Mouse (Mus musculus) liver, adult (tissue): ENCODE data around the gene Add1.

Experiments
- GATA4 ChIP-seq: IDR thresholded peaks from 2 replicates; pipeline ENCODE4 v1.6.1; 2014; ENCODE audit warnings: mild to moderate bottlenecking, low read length; ENCODE audit not compliant: insufficient replicate concordance

Add1 gene

DNA sequence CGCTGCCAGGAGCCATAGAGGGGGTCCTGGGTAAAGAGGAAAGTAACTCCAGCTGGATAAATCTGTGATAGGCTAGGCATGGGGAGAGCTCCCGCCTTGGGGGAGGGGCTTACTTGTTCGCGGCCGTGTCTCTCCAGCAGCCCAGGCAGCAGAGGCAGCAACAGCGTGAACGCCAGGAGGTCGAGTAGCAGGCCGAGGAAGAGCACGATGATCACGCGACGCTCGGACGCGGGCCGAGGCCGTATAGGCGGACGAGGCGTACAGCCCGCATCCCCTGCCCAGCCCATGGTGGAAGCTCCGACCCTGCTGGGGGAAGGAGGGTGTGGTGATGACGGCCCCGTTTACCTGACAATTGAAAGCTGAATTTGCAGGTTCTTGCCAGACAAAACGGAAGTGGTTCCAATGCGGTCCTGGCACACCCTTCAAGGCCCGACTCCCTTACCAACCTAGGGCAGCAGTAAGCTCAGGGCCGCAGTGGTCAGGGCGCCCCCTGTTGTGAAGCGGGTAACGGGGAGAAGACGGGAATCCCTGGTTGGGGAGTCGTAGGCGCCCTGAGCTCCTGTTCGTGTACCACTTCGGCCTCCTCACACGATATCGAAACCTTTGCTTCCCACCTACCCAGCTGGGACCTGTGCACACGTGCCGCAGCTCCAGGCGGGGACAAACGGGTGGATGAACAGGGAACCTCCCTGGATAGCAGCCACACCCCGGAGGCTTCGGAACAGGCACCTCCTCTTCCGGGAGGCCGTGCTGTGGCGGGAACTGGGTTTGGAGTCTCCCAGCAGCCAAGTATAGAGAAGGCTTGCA lies 63.2 kb downstream of the Add1 start, which contains the start of gene Mfsd10:
Mfsd10 (minus strand) TSS at position 732 of the 807 bp plus-strand sequence.
- TF ChIP-seq GATA4, result no peak

DNA sequence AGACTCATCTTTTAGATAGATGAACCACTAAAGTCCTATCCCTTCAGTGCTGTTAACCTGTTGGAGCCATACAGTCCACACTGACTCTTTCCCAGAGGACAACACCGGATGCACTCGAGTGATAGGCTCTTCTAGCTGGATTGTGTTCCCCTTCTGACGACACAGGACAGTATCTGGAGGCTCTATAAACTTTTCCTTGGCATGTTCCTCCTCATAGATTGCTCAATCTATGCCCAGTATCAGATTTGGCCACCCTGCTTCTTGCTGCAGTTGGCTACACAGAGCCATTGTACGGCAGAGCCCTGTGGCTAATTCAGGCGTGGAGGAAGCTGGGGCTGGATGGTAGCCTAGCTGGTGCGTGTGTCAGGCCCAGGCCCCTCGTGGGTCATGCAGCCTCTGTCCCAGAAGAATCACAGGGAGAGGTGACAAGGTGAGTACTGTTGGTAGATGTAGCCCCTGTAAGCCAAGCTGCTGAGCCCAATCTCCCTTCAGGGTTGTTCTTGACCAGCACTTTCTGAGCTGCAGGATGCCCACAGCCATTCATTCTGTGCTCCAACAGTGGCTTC lies 64.2 kb downstream of the Add1 start:
- 0 out of 2 replicates have a peak, but pooled peaks have one; percentile 16 for TF ChIP-seq GATA4

DNA sequence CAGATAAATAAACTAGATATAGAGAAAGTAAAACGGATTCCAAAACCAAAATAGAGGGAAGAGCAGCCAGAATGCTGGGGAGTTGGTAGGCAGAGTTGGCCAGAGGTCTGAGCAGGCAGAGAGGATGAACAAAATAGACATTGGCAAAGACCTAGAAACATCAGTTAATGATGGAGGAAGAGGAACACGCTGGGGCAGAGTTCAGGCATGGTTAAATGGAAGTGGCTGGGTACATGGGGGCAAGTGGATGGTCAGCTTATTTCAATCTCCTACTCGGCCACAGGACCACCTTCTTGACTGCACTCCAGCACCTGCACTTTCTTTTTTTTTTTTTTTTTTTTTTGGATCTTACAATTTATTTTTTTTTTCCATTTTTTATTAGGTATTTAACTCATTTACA lies 68.5 kb downstream of the Add1 start:
- no peak for TF ChIP-seq GATA4

DNA sequence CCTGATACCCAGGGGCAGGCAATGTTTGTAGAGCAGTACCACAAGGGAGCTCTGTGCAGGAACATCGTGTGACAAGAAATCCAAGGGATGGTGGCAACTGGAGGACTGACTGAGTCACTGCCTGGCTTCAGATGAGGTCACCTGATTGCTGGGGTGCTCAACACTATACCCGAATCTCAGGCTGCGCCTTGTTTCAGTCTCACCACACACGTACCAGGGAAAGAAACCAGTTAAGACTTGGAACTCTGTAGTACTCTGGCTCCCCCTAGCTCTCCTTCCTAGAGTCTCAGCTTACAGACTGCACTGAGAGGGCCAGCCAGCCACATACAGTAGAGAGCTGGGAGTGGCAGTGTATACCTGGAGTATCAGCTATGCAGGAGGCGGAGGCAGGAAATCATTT lies 69.5 kb downstream of the Add1 start:
- no peak for TF ChIP-seq GATA4

DNA sequence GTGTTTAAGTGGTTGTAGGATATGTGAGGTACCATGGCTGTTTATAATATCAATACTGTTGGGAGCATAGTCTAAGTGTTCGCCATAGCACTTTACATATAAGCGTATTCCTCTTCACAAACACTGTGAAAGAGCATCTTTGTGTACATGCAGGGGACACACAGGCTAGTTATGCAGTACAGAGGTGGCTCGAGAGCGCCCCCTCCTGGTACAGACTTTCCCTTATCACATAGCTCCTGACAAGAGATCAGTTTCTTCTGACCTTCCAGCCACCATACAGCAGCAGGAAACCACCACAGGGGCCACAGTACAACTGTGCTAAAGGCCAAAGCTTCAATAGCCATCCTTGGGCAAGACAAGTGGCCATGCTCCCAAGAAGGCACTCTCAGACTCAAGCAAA lies 74.1 kb downstream of the Add1 start:
- TF ChIP-seq GATA4, result peak; percentile 27; the same call in 1 of the 2 replicates

DNA sequence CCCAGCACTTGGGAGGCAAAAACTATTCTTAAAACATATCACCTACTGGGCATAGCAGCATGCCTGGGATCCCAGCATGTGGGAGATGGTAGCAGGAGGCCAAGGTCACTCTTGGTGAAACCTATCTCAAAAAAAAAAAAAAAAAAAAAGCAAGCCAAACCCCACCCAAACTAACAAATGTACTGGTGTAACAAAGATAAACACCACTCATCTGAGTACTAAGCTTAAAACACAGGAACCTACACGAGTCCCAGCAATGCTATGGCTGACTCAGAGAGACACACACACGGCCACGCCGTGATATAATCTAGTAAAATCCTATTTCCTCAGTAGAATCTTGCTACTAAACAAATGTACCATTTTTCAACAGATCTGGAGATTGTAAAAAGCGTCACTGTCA lies 79.5 kb downstream of the Add1 start:
- TF ChIP-seq GATA4, result no peak

DNA sequence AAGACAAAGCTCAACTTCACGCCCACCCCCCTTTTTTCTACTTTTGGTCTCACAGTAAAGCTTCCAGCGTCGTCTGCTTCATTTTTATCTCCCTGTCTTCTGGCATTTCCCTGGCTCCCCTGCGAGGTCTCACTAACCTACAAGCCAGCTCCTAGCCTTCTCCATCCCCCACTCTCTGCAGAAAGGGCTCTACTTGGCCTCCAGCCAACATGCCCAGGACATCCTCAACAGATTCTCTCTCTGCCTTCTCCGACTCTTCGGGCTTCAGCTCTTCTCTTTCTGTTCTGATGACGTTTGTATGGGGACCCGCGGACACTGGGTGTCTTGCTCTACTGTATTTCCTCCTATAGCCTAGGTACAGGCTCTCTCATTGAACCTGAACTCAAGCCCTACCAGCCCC lies 81.4 kb downstream of the Add1 start:
- TF ChIP-seq GATA4, result no peak

DNA sequence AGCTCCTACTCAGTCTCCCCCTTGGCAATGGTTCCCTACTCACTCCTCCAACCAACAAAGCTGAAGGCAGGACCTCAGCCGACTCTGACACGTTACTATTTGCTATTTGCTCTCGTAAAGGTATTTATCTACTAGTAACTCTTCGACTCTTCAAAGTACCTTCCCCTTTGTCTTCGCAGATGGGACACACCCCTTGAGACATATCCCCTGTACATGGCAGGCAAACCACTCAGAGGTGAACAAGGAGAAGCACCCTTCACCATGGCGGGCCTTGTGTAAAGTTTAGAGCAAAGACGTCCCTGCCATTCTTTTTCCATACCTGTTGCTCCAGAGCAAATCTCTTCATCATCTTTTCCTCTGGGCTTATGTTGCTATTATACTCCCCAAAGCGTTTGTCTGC lies 84.1 kb downstream of the Add1 start:
- no peak for TF ChIP-seq GATA4

DNA sequence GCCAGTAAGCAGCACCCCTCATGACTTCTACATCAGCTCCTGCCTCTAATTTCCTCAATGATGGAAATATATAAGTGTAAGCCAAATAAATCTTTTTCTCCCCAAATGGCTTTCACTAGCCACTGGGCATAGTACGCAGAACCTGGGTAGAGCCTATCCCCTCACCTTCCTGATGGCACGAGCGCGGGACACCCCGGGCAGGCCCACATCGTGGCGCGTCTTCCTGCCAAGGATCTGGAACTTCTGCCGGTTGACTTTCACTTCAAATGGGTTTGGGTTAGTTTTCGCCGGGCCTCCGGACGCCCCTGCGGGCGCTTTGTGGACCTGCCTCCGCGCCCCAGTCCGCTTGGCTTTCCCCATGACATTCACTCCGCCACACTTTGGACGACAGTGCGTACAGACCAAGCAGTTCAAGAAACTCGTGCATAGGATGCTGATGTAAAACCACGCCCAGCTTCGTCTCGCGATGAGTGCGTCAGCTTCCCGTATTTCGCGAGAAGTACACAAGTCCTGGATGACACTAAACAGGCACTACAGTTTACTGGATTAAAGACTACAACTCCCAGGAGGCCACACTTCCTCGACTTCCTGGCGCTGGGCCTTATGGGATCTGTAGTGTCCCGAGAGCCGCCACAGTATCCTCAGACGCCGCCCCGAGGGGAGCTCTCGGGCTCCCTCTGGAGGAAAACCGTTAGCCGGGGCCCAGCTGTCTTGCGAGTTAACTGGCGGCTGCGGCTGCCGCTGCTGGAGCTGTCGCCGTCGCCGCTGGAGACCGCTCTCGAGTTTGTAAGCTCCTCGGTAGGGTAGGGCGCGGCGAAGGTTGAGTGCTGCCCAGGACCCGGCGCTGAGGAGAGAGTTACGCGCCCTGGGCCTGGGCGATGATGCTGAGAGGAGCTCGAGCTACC lies 86.5 kb downstream of the Add1 start, which contains the start of the genes Nop14 and Grk4:
Nop14 (minus strand) TSS at position 463 of the 905 bp plus-strand sequence.
Grk4 (plus strand) TSS at position 694 of the 905 bp plus-strand sequence.
- TF ChIP-seq GATA4, result no peak

DNA sequence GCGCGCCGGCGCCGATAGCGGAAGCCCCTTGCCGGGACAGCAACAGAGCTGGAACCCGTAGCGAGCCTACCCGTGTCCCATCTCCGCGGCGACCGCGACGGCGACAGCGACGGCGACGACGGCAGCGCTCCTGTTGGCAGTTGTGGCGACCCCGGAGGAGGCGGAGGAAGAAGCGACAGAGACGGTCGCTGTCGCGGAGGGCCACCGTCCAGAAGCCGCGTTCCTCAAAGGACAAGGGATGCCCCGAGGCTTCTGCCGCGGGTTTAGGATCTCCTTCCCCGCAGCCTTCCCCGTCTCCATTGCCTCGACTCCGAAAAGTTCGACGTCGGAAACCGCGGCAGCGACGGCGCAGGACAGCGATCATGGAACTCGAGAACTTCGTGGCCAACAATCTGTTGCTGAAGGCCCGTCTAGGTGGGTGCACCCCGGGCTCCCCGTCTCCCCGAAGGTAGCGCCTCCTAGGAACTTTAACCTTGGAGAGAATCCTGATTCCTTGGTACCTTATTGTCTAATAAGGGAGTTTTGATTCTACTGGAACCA lies 87.2 kb downstream of the Add1 start:
- TF ChIP-seq GATA4, result no peak

DNA sequence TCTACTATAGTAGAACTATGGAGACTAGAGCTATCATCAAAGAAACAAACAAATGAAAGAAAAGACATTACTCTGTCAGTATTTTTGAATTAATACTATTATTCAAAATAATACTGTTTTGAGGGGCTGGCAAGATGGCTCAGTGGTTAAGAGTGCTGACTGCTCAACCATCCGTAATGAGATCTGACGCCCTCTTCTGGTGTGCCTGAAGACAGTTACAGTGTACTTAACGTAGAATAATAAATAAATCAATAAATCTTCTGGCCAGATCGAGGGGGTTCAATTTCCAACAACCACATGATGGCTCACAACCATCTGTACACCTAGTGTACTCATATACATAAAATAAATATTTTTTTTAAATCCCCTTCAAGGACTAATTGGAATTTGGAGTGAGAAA lies 88.4 kb downstream of the Add1 start:
- no peak for TF ChIP-seq GATA4

DNA sequence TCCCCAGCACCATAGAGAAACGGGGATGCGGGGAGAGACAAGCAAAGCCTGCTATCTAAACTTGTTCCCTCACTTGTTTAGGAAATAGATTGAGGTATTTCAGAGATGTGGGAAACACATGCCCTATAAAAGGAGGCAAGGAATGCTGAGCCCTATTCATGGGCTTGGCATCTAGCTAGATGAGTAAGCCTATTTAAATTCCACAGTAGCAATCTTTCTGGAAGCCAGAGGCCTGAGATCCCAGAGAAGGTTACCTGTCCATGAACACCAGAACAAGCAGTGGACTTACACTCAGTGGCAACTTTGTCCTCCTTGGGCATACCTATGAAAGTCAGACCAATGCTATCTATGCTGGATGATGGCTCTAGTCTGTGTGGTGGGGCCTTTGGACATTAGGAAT lies 89.8 kb downstream of the Add1 start:
- TF ChIP-seq GATA4, result no peak

DNA sequence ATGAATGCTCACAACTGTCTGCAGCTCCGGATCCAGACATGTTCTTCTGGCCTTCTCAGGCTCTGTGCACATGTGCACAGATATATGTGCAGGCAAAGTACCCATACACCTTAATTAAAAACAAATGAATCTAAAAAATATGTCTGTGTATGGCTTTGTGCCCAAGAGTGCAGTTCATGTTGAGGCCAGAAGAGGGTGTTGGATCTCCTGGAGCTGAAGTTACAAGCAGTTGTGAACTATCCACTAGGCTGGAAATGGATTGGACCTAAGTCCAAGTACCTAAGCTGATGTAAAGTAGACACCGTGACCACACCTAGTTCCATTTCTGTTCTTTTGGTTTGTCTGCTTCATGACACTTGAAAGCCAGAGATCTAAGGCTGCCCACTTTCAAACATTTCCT lies 96.0 kb downstream of the Add1 start:
- TF ChIP-seq GATA4, result no peak

DNA sequence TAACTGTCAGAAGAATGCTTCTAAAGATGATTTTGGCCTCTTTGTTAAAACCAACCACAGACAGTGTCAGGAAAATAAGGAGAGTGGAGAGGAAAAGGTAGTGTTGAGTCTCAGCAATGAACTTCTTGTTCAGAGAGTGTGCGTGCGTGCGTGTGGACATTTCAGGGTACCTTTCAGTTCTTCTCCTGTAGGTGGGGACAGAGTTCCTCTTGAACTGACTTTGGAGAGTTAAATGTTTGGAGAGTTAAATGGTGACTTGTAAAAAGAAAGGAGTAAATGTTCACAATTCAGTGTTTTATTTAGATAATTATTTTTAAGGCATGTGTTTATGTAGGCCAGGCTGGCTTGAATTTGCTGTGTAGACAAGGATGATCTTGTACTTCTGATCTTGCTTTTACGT lies 96.8 kb downstream of the Add1 start:
- no peak for TF ChIP-seq GATA4
